Mouse (Mus musculus): ENCODE results near the gene Adcy5.

Adcy5 gene

DNA sequence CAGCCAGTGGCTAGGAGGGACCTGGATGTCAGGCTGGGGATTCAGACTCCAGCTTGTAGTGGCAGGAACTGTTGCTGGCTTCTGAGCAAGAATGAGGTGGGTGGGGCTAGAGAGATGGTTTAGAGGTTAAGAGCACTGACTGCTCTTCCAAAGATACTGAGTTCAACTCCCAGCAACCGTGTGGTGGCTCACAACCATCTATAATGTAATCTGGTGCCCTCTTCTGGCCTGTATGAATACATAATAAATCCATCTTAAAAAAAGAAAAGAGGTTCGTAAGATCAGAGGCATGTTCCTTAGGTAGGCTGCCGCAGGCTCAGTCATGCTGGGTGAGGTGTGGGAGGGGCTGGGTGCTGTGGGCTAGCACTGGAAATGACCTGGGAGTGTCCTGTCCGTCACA is 116.9 kb downstream of the Adcy5 start:
- DNase-seq, result no peak

DNA sequence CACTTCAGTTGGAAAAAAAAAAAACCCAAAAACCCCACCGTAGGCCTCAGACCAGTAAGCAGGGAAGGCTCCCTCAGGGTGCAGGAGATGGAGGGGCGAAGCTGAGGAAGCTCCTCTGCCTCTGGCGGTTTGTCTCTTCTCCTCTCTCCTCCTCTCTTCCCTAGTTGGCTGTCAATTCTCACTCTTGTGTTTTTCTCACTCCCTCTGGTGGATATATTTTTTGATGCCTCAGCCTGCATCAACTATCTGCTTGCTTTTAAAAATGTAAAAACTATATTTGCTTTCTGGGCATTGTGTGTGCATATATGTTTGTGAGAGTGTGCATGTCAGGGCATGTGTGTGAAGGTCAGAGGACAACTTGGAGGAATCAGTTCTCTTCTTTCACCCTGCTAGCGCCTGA is 117.7 kb downstream of the Adcy5 start:
- DNase-seq, result no peak

- no peak for DNase-seq
Observed at GRCm38 (mm10) chr16:35278166-35278565, 123.5 kb downstream of the Adcy5 start.

DNA sequence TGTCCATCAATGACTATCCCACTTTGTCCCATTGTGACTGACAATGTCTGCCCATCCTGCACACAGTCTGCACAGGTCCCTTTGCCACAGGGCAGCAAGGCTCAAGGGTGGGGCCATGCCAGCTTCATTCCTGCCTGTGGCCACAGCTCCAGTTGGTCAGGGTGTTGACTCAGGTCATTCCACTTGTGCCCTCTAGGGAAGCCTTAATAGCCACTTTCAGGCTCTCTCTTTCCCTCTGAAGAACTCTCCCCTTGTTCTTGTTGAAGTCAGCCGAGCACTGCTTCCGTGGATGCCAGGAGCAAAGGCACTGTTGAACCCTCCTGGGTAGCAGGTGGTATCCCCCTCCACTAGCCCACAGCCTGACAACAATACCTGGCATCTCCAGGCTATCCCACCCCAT is 127.8 kb downstream of the Adcy5 start:
- DNase-seq, result no peak

DNA sequence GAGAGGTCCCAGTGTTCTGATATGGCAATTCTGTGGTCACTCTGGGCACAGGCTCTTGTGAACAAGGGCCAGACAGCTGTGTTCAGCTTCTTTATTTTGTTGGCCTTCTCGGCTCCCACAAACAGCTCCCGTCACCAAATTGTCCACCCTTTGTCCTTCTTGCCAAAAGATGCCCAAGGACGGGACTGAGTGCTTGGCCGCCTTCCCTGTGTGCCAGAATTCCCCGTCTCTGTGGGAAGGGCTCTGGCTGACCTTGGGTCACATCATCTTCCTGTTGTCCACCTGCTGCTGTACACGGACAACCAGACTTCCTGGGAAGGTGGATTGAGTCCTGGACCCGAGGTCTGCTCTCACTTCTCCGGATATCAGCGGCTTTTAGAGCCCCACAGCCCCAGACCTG is 131.1 kb downstream of the Adcy5 start:
- DNase-seq, result no peak

DNA sequence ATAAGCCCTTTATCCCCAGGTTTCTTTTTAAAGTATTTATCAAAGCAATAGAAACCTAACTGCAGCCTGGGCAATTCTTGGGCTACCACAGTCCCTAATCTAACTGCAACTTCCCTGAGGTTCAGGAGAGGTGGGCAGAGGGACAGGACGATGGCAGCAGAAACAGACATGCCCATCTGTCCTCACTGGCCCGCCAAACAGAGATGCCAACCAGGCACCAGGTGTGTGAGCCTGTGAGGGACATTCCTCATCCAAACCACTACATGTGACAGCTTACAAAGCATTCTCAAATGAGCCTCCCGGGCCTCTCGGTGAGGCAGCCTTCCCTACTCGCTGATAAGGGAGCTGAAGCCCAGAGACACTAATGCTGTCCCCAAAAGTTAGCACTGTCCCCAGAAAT is 132.6 kb downstream of the Adcy5 start:
- no peak for DNase-seq

- DNase-seq, result peak in 1 of 2 experiments; percentile 26
Observed at GRCm38 (mm10) chr16:35297786-35298185, 143.1 kb downstream of the Adcy5 start.

- DNase-seq, result peak in 1 of 2 experiments; percentile 9
Observed at GRCm38 (mm10) chr16:35300156-35300555, 145.5 kb downstream of the Adcy5 start.

DNA sequence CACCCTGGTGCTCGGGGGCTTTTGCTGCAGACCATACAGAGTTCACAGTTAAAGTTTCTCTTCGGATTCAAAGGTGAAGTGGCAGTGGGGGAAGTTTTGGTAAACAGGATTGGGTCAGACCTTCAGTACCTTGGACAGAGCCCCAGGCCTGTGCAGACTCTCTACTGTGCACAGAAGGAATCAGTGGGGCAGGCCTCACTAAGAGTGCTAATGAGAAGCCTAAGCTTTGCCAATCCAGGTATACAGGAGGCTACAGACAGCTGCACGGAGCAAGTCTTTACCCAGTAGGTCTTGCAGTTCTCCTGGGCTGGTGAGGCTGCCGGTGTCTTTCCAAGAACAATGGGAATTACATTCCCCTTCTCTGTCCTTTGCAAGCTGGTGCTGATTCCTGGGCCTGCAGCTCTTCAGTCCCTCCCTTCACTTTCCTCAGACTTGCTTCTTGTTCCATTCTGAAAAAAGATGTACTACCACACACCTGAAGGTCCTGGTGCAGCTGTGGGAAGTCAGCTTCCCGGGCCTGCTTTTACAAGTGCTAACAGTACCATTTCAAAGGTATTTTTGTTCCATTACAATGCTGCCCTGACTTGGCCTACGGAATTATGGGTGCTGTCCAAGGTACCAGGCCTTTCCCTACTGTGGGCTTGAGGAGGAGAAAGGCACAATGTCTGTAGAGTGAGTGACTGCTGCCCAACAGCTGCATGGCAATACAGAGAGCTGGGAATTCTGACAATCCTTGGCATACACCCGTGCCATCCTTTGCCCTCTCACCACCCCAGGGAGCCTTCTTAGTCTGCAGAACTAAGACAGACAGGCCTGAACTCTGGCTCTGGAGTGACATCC is 148.0 kb downstream of the Adcy5 start:
- peak; percentile 22 to 40 for DNase-seq

- peak in 1 of 2 experiments; percentile 28 for DNase-seq
Observed at GRCm38 (mm10) chr16:35303721-35304120, 149.0 kb downstream of the Adcy5 start.

GRCm38 (mm10) chr16:35304416-35304815 is 149.7 kb downstream of the Adcy5 start:
- DNase-seq, result no peak

GRCm38 (mm10) chr16:35305226-35305625 is 150.5 kb downstream of the Adcy5 start:
- DNase-seq, result no peak

- no peak for DNase-seq
Observed at GRCm38 (mm10) chr16:35306631-35307030, 152.0 kb downstream of the Adcy5 start.

GRCm38 (mm10) chr16:35307331-35307730 is 152.7 kb downstream of the Adcy5 start:
- DNase-seq, result no peak

DNA sequence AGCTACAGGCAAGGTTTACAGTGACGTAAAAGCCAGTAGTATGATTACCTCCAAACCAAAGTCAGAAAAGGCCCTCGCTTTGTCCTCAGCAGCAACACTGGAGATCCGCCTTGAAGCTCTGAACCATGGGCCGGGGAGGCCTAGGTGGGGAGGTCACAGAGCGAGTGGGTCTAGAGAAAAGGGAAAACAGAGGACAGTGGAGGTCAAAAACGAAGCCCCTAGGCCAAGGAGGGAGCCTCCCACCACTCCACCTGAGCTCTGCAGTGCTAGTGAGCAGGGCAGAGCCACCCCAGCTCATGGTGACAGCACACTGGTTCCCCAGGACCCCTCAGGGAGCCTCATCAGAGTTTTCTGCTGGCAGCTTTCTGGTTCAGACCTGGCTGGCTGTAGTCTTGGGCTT is 153.3 kb downstream of the Adcy5 start:
- no peak for DNase-seq

DNA sequence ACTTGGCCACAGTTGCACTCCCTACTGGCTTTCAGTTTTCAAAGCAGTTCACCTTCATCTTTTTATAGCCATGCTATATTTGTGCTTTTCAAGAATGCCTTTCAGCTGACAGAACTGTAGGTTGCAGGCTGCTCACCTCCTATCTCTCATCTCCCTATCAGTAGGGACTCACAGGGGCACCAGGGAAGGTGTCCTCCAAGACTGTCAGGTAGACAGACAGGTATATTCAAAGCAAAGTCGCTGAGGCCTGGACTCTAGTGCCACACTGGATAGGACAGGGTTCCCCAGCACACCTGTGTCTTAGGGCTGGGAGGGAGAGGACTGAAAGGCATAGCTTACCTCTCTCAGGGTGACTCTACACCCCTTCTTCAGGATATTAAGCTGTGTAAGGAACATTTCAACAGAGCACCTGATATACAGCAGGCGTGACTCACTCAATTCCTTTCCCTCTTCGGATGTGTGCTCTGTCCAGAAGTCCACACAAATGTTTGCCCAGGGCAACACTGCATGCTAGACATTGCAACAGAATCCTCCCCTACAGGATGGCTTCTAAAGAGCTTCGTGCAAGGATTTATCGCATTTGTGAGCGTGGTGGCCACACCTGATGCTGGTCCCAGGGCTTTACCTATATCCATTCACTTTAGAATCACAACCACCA is 153.9 kb downstream of the Adcy5 start:
- DNase-seq, result no peak

DNA sequence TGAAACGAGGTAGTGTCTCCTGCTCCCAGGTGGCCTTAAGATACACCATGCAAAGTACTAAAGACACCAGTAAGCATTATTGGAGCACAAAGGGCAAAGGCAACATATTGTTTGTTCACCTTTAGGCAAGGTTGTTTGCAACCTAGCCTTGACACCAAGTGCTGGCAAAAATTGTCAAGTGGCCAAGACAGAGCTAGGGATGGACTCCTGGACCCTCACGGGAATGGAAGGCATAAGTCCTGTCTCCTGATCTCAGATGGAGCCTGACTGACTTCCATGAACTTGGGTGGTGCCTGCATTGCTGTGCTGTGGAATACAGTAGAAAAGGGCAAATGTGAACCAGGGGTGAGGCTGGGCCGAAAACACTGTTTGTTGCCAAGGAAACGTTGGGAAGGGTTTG is 155.0 kb downstream of the Adcy5 start:
- DNase-seq, result peak; percentile 18 to 53

GRCm38 (mm10) chr16:35310551-35311110 is 156.0 kb downstream of the Adcy5 start:
- DNase-seq, result no peak

- no peak for DNase-seq
Observed at GRCm38 (mm10) chr16:35311586-35311985, 156.9 kb downstream of the Adcy5 start.

DNA sequence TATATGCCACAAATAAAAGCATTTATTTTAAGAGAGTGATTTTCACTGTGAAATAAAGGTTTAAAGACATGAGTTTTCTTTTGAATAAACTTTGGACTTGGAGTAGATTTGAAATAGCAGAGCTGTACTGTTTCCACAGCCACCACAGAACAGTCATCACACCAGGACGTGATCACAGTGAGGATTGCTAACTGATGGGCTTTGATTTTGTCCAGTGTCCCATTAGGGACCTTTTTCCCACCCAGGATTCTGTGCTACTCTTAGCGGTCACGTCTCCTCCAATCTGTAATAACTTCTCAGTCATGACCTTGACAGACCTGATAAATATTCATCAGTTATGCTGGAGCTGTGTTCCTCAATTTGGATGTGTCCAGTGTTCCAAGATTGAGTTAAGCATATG is 160.8 kb downstream of the Adcy5 start:
- DNase-seq, result no peak

GRCm38 (mm10) chr16:35316856-35317264 is 162.2 kb downstream of the Adcy5 start:
- no peak for DNase-seq

DNA sequence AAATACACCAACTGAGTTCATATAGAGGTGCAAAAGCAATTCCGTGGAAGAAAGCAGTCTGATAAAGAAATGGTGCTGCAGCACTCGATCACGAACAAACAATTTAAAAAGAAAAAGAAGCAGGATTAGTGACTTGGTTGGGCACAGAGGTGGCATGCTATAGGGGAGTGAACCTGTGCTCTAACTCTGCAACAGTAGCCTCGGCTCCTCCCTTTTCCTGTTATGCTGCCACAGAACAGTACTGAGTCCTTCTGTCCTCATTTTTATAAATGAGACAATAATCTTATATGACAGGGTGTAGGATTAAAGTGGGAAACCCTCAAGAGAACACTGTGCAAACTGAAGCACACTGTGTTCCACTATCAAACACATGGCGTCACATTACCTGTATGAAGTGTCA is 162.8 kb downstream of the Adcy5 start:
- no peak for DNase-seq

DNA sequence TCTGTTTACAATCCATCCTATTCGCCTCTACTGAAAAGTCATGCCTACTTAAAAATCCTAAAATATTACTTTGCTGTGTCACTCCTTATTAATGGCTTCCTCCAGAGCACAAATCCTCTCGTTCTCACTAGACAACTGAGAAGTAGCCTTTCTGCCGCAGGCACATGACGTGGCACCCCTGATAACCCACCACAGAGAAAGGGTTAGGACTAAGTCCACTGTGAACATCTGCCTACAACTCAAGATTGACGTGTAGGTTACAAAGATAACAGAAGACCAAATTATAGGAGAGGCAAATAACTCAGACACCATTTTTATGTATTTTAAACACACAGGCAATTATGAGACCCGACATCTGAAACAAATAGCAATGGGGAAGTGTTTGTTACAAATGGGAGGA is 163.7 kb downstream of the Adcy5 start:
- DNase-seq, result no peak

DNA sequence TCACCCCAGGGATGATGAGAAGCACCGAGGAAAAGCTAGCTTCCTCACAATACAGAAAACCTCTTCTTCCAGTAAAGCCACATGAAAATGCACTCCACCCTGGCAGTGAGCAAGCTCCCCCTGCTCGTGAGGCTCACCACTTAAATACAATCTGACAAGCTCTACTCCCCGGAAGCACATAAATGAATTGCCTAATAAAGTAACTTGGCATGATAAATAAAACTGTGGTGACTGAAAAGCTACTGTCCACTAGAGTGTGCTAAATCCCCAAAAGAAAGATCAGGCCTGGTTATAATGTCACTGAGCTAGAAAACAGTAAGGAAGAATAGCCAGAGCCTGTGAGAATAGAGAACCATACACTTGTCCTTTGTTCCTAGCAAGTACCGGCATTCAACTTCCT is 164.7 kb downstream of the Adcy5 start:
- no peak for DNase-seq
